Mouse (Mus musculus) stomach, embryonic 14.5 days (tissue): ENCODE measurements around the gene Tm9sf2. TPM values are rescaled to one million over a fixed set of nuclear protein-coding genes. Genes with fewer than 3 reads are reported as not detected.

Experiments used
- ATAC-seq: fragments of 200-750 bp; cut with Nextera tagmentation; 2 replicates; pipeline ENCODE4 v1.8.0; 2017; ENCODE audit warnings: low read depth, moderate TSS enrichment; ENCODE audit not compliant: insufficient number of reproducible peaks, insufficient read depth, low FRiP score
- H3K27ac ChIP-seq: fragments of 300-500 bp; sonication (generic); 2 replicates; pipeline ENCODE4 v1.5.1; 2014; ENCODE audit warnings: mild to moderate bottlenecking, low read length, moderate library complexity, mixed read lengths
- H3K27me3 ChIP-seq: fragments of 300-500 bp; sonication (generic); 2 replicates; pipeline ENCODE4 v1.6.1; 2014; ENCODE audit warnings: low read length, control low read depth, mixed read lengths; ENCODE audit not compliant: control insufficient read depth, insufficient read depth
- H3K36me3 ChIP-seq: fragments of 300-500 bp; sonication (generic); 2 replicates; pipeline ENCODE4 v1.6.1; 2014; ENCODE audit warnings: mild to moderate bottlenecking, control low read depth, low read length, moderate library complexity, mixed read lengths; ENCODE audit not compliant: control insufficient read depth, insufficient read depth
- H3K4me1 ChIP-seq: fragments of 300-500 bp; sonication (generic); 2 replicates; pipeline ENCODE4 v1.6.1; 2014; ENCODE audit warnings: low read length, control low read depth, mixed read lengths; ENCODE audit not compliant: control insufficient read depth, insufficient read depth
- H3K4me2 ChIP-seq: fragments of 300-500 bp; sonication (generic); replicated peaks from 2 replicates; pipeline ENCODE4 v1.6.1; 2014; ENCODE audit warnings: low read depth, low read length, control low read depth
- H3K4me3 ChIP-seq: fragments of 300-500 bp; sonication (generic); 2 replicates; pipeline ENCODE4 v1.5.1; 2014; ENCODE audit warnings: low read depth, low read length, control low read depth
- H3K9ac ChIP-seq: fragments of 300-500 bp; sonication (generic); replicated peaks from 2 replicates; pipeline ENCODE4 v1.6.1; 2014; ENCODE audit warnings: low read depth, mild to moderate bottlenecking, control low read depth, low read length, moderate library complexity, mixed read lengths
- H3K9me3 ChIP-seq: fragments of 300-500 bp; sonication (generic); 2 replicates; pipeline ENCODE4 v1.6.1; 2016; ENCODE audit warnings: low read depth, low read length, control low read depth; ENCODE audit not compliant: control insufficient read depth
- WGBS: fragments of 180-500 bp; shearing (Covaris S2); extraction: QIAGEN DNeasy Blood & Tissue Kit; methylation state at CpG from one replicate; pipeline ENCODE4 v1.1.7; 2014; 5-methylcytosine and 5-hydroxymethylcytosine counted together
- polyA plus RNA-seq: library from polyadenylated mRNA; unstranded; fragments of >200 nt; fragmentation: Nextera tagmentation; extraction: Ambion mirVana; gene quantifications from 2 replicates; pipeline ENCODE4 v1.2.1, GENCODE M21; 2014

The Tm9sf2 gene
- polyA plus RNA-seq, 1 experiment from 2014 or later: 166 TPM

DNA sequence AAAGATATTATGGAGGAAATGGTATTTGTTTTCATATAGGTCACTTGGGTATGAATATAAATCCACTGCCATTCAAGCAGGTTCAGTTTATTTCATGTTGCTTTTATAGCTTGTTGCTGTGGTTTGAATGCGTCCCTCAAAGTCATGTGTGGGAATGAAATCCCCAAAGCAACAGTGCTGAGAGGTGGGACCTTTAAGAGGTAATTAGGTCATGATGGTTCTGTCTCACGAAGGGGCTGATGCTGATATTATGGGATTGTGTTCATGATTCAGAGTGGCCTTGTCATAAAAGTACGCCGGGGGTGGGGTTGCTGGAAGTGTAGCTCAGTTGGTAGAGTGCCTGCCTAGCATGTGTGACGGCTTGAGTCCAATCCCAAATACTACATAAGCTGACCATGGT is 81.4 kb downstream of the Tm9sf2 start:
- Histone ChIP-seq H3K36me3 (no peaks in the 10 kb centered on the region), H3K9me3 (no peaks in the 10 kb centered on the region), H3K4me2 (no peak overlapping the region), H3K4me3 (no peak overlapping the region), H3K9ac (no peak overlapping the region), H3K27ac (no peak overlapping the region), H3K27me3 (no peaks in the 10 kb centered on the region), H3K4me1 (no peaks in the 10 kb centered on the region)
- ATAC-seq: no peak
- WGBS: 93% methylated on average over 5 of the region's 5 CpGs

- no peak overlapping the region for H3K27ac ChIP-seq
- no peak overlapping the region for H3K4me2 ChIP-seq
- no peak overlapping the region for H3K4me3 ChIP-seq
- H3K27me3 ChIP-seq: no peaks in the 10 kb centered on the region
- no peaks in the 10 kb centered on the region for H3K4me1 ChIP-seq
- H3K9ac ChIP-seq: no peak overlapping the region
- ATAC-seq: no peak
- H3K36me3 ChIP-seq: no peaks in the 10 kb centered on the region
- H3K9me3 ChIP-seq: no peaks in the 10 kb centered on the region
- WGBS: 76% methylated on average over 5 of the region's 5 CpGs
These were observed 83.1 kb downstream of the Tm9sf2 start for GRCm38 (mm10) chr14:122189901-122190300.

- no peak overlapping the region for H3K9ac ChIP-seq
- WGBS: 30% methylated on average over 2 of the region's 2 CpGs
- H3K9me3 ChIP-seq: no peaks in the 10 kb centered on the region
- no peak overlapping the region for H3K4me3 ChIP-seq
- ATAC-seq: no peak
- no peaks in the 10 kb centered on the region for H3K36me3 ChIP-seq
- no peak overlapping the region for H3K4me2 ChIP-seq
- no peak overlapping the region for H3K27ac ChIP-seq
- H3K27me3 ChIP-seq: no peaks in the 10 kb centered on the region
- no peaks in the 10 kb centered on the region for H3K4me1 ChIP-seq
These were observed 83.7 kb downstream of the Tm9sf2 start for GRCm38 (mm10) chr14:122190527-122190926.

DNA sequence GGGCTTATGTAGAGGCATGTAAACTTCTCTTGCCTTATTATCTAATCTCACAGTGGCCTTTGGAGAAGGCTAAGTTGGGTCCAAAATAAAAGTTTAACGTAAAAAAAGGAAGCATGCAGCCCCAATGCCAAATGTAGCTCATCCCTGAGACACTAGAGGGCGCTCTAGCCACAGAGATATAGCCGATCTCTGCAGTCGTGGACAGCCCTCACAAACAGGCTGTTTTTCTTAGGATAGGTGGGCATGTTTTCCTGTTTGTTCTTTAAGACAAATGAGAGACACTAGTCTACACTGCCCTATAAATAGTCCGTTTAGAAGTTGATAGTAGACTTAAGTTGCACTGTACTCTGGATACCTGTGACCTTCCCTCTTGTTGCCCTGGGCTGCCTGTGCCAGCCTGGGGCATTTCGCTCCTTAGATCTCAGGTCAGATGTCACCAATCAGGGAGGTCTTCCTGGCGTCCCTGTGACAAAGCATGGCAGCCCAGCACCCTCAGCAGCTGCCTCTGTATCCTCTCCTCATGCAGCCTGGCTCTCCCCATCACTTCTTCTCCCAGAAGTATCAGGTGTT is 84.2 kb downstream of the Tm9sf2 start:
- Histone ChIP-seq H3K9me3 (no peaks in the 10 kb centered on the region), H3K4me3 (no peak overlapping the region), H3K27me3 (no peaks in the 10 kb centered on the region), H3K36me3 (no peaks in the 10 kb centered on the region), H3K4me1 (no peaks in the 10 kb centered on the region), H3K4me2 (no peak overlapping the region), H3K27ac (no peak overlapping the region), H3K9ac (no peak overlapping the region)
- peak; percentile 54; the same call in 1 of the 2 replicates for ATAC-seq
- 19% methylated on average over 7 of the region's 7 CpGs for WGBS

DNA sequence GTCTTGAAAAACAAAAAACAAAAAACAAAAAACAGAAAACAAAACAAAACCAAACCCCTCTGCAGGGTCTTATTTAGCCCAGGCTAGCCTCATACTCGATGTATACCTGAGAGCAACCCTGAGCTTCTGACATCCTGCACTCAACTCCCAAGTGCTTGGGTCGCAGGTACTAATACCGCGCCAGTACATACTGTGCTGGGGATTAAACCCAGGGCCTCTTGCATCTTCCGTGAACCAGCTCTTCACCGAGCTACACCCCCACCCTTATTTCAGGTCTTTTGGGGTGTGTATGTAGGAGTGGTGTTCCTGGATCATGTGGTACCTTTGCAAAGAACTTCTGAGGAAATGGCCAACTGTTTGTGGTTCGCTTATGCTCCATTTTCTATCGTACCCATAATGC is 87.8 kb downstream of the Tm9sf2 start:
- Histone ChIP-seq H3K27ac (no peak overlapping the region), H3K9me3 (0 out of 2 replicates have a peak, but pooled peaks cover 4% of the 10 kb centered on the region), H3K4me2 (no peak overlapping the region), H3K9ac (no peak overlapping the region), H3K36me3 (no peaks in the 10 kb centered on the region), H3K4me1 (no peaks in the 10 kb centered on the region), H3K4me3 (no peak overlapping the region), H3K27me3 (no peaks in the 10 kb centered on the region)
- no peak for ATAC-seq
- WGBS: 93% methylated on average over 8 of the region's 8 CpGs

DNA sequence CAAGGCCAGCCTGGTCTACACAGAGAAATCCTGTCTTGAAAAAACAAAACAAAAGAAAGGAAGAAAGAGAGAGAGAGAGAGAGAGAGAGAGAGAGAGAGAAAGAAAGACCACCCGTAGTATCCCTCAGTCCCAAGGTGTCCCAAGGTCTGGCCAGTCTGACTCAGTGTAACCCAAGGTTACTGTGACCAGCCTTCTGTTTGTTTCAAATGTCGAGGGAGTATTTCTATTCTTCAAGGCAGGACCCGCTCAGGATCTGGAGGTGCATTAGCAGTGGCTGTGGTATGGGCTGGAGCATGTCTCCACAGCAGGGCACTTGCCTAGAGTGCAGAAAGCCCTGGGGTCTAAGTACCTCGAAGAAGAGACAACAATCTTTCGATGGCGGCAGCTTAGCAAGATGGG is 90.0 kb downstream of the Tm9sf2 start:
- ATAC-seq: no peak
- H3K9me3 ChIP-seq: 0 out of 2 replicates have a peak, but pooled peaks cover 4% of the 10 kb centered on the region
- H3K4me2 ChIP-seq: no peak overlapping the region
- H3K27me3 ChIP-seq: no peaks in the 10 kb centered on the region
- no peaks in the 10 kb centered on the region for H3K4me1 ChIP-seq
- H3K9ac ChIP-seq: no peak overlapping the region
- H3K36me3 ChIP-seq: no peaks in the 10 kb centered on the region
- no peak overlapping the region for H3K4me3 ChIP-seq
- 82% methylated on average over 6 of the region's 6 CpGs for WGBS
- no peak overlapping the region for H3K27ac ChIP-seq

DNA sequence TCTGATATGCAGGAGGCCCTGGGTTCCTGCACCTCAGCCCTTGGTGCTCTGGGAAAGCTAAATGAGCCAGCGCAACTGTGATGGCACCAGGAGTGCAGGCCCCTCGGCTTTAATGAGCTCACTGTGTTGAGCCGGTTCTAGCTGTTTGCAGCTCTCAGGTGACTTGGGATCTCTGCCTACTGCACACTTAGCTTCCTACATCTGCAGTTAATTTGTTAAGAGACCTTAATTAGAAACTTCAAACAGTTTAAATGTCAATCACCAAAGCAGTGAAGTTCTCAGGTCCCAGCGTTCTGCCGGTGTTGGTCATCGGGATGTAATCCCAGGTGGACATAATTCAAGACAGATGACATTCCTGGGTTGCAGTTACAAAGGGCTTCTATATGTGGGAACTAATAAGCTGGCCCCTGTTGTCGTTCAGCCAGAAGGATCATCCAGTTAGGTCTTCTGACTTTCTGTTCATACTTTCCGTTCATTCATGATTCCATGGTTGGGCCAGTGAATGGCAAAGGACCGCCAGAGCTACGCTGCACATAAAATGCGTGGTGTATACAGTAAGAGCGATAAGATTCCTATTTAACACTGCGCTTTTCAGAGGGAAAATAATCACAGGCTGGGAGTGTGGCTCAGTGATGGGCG is 93.5 kb downstream of the Tm9sf2 start:
- Histone ChIP-seq H3K36me3 (no peaks in the 10 kb centered on the region), H3K27ac (no peak overlapping the region), H3K4me3 (no peak overlapping the region), H3K9ac (no peak overlapping the region), H3K4me2 (no peak overlapping the region), H3K9me3 (0 out of 2 replicates have a peak, but pooled peaks cover 4% of the 10 kb centered on the region), H3K4me1 (no peaks in the 10 kb centered on the region), H3K27me3 (no peaks in the 10 kb centered on the region)
- no peak for ATAC-seq
- WGBS: 74% methylated on average over 14 of the region's 14 CpGs

DNA sequence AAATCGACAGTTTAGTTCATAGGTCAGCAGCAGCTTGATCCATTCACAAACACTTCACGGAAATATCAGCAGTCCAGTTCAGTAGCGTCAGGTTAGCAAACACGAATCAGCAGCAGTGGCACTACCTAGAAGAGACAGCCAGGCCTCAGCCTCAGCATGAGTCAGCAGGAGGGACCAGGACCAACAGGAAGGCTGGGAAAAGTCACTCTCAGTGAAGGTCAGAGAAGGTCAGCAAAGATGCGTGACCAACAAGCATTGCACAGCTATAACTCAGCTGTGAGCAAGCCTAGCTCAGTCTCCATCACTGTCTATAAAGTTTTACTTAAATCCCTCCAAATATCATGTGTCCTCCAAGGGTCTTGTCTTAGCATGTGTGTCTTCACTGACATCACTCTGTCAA is 102.3 kb downstream of the Tm9sf2 start:
- Histone ChIP-seq H3K27me3 (no peaks in the 10 kb centered on the region), H3K9ac (no peak overlapping the region), H3K4me2 (no peak overlapping the region), H3K36me3 (no peaks in the 10 kb centered on the region), H3K9me3 (no peaks in the 10 kb centered on the region), H3K4me1 (no peaks in the 10 kb centered on the region), H3K4me3 (no peak overlapping the region), H3K27ac (no peak overlapping the region)
- ATAC-seq: no peak
- WGBS: 51% methylated on average over 5 of the region's 5 CpGs
